Mouse (Mus musculus) cortical plate, adult 2 months (tissue): ENCODE results near the gene Rxra.

ENCODE experiments used
- CTCF ChIP-seq: fragments of 200-500 bp; IDR thresholded peaks from 2 replicates; pipeline ENCODE4 v1.5.1; 2011; ENCODE audit warnings: mild to moderate bottlenecking, control low read depth, low read length; ENCODE audit not compliant: insufficient read depth; ENCODE audit errors: extremely low read depth
- POLR2A ChIP-seq: fragments of 200-500 bp; IDR thresholded peaks from 2 replicates; pipeline ENCODE4 v1.6.1; 2011; ENCODE audit warnings: mild to moderate bottlenecking, low read length, control low read depth; ENCODE audit not compliant: insufficient read depth; ENCODE audit errors: extremely low read depth

DNA sequence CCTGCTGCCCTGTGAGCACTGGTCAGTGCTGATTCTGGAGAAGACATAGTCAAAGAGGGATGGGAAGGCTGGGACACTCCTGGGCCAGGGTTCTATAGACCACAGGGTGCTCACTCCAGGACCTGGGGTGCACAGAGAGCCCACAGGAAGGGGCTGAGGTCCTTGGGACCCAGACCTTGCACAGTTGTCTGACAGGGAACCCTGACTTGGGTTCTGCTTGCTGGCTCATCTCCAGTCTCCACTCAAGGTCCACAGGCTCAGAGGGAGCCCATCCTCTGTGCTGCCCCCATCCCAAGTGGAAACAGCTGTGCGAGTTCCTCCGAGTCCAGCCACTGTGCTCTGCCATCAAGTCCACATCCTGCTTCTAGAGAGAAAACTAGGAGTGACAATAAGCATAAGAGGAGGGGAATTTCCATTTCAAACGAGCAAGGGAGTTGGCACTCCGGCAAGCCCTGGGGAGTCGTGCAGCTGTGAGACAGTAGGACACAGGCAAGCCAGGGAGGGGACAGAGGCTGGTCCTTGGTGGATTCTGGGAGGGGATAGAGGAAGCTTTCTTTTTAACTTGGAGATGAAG, 31.6 kb upstream of the Rxra start:
- no peak for TF ChIP-seq CTCF
- TF ChIP-seq POLR2A, result no peak
